Mouse (Mus musculus) testis, adult 2 months (tissue): Measurements from ENCODE around the gene Ptpn14. TPM values are rescaled to one million over a fixed set of nuclear protein-coding genes. Genes with fewer than 3 reads are reported as not detected.

ENCODE experiments used
- H3K27ac ChIP-seq: fragments of 200-500 bp; 2 replicates; pipeline ENCODE4 v1.5.1; 2012; ENCODE audit warnings: low read depth, low read length; ENCODE audit not compliant: control insufficient read depth, insufficient read depth
- H3K27me3 ChIP-seq: fragments of 200-500 bp; 2 replicates; pipeline ENCODE4 v1.6.1; 2012; ENCODE audit warnings: mild to moderate bottlenecking, low read length, moderate library complexity; ENCODE audit not compliant: control insufficient read depth, insufficient read depth
- H3K36me3 ChIP-seq: fragments of 200-500 bp; 2 replicates; pipeline ENCODE4 v1.6.1; 2012; ENCODE audit warnings: mild to moderate bottlenecking, low read length; ENCODE audit not compliant: control insufficient read depth, insufficient read depth
- H3K4me1 ChIP-seq: fragments of 200-500 bp; 2 replicates; pipeline ENCODE4 v1.6.1; 2012; ENCODE audit warnings: low read length; ENCODE audit not compliant: control insufficient read depth, insufficient read depth
- H3K4me3 ChIP-seq: fragments of 200-500 bp; 2 replicates; pipeline ENCODE4 v1.5.1; 2012; ENCODE audit warnings: low read depth, mild to moderate bottlenecking, low read length, moderate library complexity, mixed read lengths; ENCODE audit not compliant: control insufficient read depth
- CTCF ChIP-seq: fragments of 200-500 bp; IDR thresholded peaks from 2 replicates; pipeline ENCODE4 v1.5.1; 2012; ENCODE audit warnings: low read depth, mild to moderate bottlenecking, inconsistent platforms, low read length, moderate library complexity; ENCODE audit not compliant: control insufficient read depth, insufficient read depth, insufficient replicate concordance
- POLR2A ChIP-seq: fragments of 200-500 bp; IDR thresholded peaks from 2 replicates; pipeline ENCODE4 v1.6.1; 2012; ENCODE audit warnings: low read depth, mild to moderate bottlenecking, inconsistent platforms, low read length, moderate library complexity; ENCODE audit not compliant: control insufficient read depth
- polyA plus RNA-seq: library from polyadenylated mRNA; depleted of rRNA; stranded (reverse); fragments of >200 nt; gene quantifications from 2 replicates; pipeline ENCODE4 v1.2.3, GENCODE M21; 2012

The Ptpn14 gene
- polyA plus RNA-seq, 1 experiment, result 3.3 TPM

DNA sequence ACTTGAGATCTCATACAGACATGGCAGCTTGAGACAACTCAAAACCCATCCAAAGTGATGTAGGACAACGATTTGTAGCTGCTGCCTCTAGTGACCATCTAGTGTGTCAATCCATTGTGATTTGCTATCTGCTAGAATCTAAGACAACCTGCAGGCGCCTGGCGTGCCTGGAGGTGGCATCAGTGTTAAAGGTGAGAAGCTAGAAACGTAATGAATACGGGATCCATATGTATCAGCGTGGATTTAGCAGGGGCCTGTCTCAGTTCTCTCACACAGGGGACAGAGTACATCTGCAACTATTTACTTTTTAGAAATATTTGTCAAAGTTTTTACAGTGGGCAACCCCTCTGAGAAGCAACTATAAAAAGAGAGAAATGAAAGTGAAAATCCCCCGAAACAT lies 24.9 kb upstream of the Ptpn14 start:
- TF ChIP-seq CTCF (no peak), POLR2A (no peak)
- Histone ChIP-seq H3K27me3 (no peaks in the 10 kb centered on the region), H3K4me1 (no peaks in the 10 kb centered on the region), H3K4me3 (no peak overlapping the region), H3K27ac (no peak overlapping the region), H3K36me3 (no peaks in the 10 kb centered on the region)

DNA sequence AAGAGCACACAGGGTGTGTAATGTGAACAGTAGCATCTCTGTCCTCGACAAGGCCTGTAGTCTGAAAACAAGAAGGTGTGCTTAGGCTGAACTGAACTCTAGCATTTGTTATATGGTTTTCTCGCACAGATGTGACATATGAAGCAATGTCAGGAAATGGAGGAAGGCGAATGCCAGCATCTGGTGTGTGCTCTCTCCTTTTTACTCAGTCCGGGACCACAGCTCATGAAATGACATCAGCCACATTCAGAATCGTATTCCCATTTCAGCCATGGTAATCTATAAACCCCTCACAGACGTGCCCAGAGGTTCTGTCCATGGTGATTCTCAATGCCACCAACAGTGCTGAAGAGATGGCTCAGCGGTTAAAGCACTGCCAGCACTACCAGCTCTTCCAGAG lies 24.5 kb upstream of the Ptpn14 start:
- Histone ChIP-seq H3K27me3 (no peaks in the 10 kb centered on the region), H3K27ac (no peak overlapping the region), H3K36me3 (no peaks in the 10 kb centered on the region), H3K4me3 (no peak overlapping the region), H3K4me1 (no peaks in the 10 kb centered on the region)
- TF ChIP-seq POLR2A (no peak), CTCF (no peak)

- TF ChIP-seq CTCF, result no peak
- no peak for TF ChIP-seq POLR2A
- no peaks in the 10 kb centered on the region for H3K36me3 ChIP-seq
- no peaks in the 10 kb centered on the region for H3K4me1 ChIP-seq
- H3K27me3 ChIP-seq, result no peaks in the 10 kb centered on the region
- no peak overlapping the region for H3K4me3 ChIP-seq
- H3K27ac ChIP-seq, result no peak overlapping the region
Measured at GRCm38 (mm10) chr1:189706040-189706645, 21.9 kb upstream of the Ptpn14 start.

GRCm38 (mm10) chr1:189707014-189707413 lies 21.1 kb upstream of the Ptpn14 start:
- Histone ChIP-seq H3K27me3 (no peaks in the 10 kb centered on the region), H3K4me3 (no peak overlapping the region), H3K27ac (no peak overlapping the region), H3K36me3 (no peaks in the 10 kb centered on the region), H3K4me1 (no peaks in the 10 kb centered on the region)
- TF ChIP-seq POLR2A, result no peak
- no peak for TF ChIP-seq CTCF

DNA sequence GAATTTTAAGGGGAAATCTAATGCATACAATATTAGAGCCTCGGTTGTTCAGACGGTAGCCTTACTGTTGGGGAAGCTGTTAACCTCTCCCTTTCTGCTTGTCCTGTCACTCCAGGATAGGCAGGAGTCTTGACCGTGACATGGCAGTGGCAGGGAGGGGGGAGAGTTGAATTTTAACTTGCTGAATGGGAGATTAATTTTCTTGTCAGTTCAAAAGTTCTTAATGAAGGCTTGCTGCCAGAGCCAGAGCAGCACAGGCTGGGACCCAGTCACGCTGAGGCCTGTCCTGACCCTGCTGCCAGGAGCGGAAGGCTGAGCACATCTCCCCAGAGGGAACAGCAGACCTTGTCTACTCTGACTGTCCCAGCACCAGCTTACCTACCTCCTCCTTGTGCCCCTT lies 20.6 kb upstream of the Ptpn14 start:
- Histone ChIP-seq H3K4me3 (no peak overlapping the region), H3K4me1 (no peaks in the 10 kb centered on the region), H3K36me3 (no peaks in the 10 kb centered on the region), H3K27me3 (no peaks in the 10 kb centered on the region), H3K27ac (no peak overlapping the region)
- TF ChIP-seq CTCF, result no peak
- no peak for TF ChIP-seq POLR2A

DNA sequence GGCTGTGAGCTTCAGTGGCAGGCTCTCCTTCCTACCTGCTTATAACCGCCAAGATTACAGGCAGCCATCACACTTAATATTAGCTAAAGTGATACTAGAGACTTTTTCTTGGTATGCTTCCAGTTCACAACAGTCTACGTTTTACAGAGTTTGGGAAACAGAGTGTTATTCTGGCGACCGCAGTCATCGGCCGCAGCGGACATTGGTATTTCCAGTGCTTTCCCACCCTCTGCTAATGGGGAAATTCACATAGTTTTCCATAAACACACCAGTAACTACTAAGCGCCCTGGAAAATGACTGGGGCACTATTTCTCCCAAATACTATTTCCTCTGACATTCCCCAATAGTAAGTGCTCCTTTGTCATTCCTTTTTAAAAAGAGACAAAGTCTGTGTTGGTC lies 19.1 kb upstream of the Ptpn14 start:
- Histone ChIP-seq H3K27me3 (no peaks in the 10 kb centered on the region), H3K4me1 (no peaks in the 10 kb centered on the region), H3K4me3 (no peak overlapping the region), H3K27ac (no peak overlapping the region), H3K36me3 (no peaks in the 10 kb centered on the region)
- TF ChIP-seq POLR2A, result no peak
- TF ChIP-seq CTCF, result no peak

GRCm38 (mm10) chr1:189715915-189716797 lies 11.9 kb upstream of the Ptpn14 start:
- TF ChIP-seq POLR2A (no peak), CTCF (no peak)
- no peaks in the 10 kb centered on the region for H3K27me3 ChIP-seq
- no peaks in the 10 kb centered on the region; the same call in 1 of the 2 replicates for H3K4me1 ChIP-seq
- no peaks in the 10 kb centered on the region for H3K36me3 ChIP-seq
- H3K4me3 ChIP-seq, result no peak overlapping the region
- no peak overlapping the region for H3K27ac ChIP-seq
